Mouse (Mus musculus): Measurements from ENCODE around the gene Chrna5.
A peak's percentile ranks its signal among the peaks of the same experiment; 100 is the strongest.

Gene Chrna5

DNA sequence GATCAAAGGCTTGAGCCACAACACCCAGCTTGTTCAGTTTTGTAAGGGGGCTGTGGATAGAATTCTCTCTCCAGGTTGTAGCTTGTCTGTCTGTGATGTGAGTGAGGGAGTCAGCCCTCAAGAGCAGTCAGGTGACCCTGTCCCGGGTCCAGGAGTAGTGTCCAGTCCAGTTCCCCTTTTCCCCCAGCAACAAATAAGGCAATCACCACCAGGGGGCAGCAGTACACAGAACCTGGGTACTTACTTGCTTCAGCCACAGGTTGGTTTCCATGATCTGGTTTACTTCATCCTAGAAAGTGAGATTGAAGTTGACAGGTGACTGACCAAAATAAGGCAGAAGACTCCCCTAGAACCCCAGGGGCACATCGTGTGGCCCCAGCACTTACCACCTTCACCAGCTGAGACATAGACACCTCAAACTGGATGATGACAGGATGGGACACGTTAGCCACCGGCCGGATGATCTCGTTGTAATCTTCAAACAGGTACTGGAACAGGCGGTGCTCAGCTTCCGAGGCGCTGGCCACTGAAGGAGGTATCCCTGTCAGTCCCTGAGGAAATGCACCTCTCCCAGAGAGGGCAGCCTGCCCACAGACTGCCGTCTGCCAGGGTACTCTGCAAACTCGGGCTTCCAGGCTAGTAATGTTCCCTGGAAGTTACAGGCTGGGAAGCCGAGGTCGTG, 43.4 kb downstream of the Chrna5 start:
- DNase-seq: peak; percentile 95 to 98

DNA sequence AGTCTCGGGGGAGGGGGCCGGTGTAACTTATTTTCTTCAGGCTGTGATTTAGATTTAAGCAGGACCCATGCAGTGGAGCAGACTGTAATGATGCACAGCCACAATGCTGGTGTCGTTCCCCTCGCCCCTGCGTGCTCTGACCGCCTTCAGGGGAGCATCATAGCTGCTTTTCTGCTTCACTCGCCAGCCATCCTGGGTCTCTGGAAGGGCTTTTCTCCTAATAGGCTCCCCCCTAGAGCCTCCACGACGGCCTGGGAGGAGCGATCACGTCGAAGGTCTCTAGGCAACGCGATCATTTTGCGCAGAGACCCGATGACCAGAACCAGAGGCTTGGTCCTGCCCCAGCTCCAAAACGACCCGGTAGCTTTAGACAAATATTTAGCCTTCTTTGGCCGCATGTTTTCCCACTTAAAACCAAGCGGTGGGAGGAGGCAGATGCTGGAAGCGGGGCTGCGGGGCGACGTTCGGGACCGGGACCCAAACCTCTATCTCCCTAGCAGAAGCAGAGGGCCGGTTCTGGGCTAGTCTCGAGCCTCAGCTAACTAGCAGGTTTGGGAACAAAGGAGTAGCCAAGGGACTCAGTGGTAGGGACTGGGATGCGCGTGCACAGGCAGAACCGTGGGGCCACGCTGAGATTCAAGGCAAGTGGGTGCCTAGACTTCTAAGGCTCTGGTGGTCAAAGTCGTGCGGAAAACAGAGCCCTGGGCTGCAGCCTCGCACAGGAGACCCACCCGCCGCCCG, 45.0 kb downstream of the Chrna5 start:
- peak; percentile 43 to 46 for DNase-seq

DNA sequence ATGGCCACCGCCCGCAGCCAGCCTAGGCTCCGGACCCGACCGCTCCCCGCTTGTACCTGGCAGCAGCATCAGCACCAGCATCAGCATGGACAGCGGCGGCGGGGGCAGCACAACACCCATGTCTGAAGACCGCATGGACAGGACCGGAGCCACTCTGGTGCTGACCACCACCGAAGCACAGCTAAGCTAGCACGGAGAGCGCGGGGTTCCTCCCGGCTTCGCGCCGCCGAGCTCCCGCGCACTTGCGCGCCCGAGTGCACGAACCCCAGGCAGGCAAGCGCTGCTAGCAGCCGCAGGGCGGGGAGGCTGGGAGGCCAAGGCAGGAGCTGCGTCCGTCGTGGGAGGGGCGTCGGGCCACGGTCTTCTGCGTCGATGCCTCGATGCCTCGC, 45.6 kb downstream of the Chrna5 start, which contains the start of gene Chrna3:
TSS of gene Chrna3 (minus strand) at position 288 of the 389 bp plus-strand sequence.
- peak; percentile 70 to 76 for DNase-seq

DNA sequence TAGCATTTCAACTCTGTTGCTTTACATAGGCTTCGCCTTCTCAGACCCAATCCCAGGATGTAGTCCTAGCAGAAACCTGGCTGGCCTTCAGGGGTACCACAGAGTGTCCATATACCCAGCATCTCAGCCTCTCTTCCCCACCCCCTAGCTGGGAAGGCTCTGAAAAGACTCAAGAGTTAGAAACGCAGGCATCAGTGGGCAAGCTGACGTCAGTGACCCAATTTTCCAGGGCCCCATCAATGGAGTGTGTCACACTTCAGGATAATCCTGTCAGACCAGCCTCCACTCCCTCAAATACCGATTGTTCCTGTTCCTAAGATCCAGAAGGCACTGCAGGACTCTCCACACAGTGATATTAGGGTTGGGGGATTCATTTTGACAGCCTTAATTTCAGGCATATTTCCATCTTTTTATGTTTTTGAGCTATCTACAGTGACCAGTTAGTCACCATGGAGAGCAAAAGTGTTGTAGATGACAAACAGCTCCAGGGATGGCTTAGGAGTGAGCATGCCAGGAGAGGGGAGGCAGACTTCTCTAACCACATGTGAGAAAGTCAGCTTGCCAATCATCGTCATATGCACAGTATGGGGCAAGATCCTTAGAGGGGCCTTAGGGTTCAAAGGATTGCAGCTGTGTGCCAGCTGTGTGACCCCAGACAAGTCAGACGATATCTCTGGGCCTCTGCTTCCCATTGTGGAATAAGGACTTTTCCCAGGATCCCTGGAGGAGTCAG, 50.9 kb downstream of the Chrna5 start:
- DNase-seq: no peak

DNA sequence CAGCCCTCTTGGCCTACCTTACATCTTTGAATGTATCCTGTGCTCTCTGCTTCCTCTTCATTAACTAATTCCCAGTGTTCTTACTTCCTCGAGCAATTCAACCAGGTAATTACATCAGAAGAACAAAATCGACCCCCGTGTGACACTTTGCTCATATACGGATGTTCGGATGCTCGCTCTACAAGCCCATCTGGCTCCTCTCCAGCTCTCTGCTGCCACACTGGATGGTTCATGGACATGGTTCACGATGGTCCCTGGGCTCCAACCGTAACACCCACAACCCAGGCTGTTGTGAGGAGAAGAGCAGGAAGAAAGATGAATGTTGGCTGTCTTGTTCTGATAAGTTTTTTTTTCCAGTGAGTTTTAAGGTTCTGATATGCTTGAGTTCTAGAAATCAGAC, 58.3 kb downstream of the Chrna5 start:
- peak; percentile 53 to 55 for DNase-seq

DNA sequence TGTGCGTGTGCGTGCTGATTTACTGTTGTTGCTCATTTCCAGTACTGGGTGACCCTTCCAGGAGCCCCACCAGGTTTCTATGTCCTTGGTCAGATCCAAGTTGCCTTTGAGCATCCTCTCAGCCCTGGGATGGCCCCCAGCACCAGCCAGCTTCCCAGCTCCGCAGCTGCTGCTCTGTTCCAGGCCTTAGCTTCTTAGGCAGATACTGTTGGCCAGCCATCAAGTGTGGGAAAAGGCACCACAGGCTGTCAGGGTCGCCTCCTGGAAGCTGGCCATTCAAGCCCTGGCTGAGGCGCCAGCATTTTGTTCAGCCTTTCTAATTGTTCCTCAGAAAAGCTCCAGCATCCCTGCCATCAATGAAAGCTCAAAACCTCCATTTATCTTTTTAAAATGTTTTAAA, 59.3 kb downstream of the Chrna5 start:
- peak; percentile 89 to 94 for DNase-seq

DNA sequence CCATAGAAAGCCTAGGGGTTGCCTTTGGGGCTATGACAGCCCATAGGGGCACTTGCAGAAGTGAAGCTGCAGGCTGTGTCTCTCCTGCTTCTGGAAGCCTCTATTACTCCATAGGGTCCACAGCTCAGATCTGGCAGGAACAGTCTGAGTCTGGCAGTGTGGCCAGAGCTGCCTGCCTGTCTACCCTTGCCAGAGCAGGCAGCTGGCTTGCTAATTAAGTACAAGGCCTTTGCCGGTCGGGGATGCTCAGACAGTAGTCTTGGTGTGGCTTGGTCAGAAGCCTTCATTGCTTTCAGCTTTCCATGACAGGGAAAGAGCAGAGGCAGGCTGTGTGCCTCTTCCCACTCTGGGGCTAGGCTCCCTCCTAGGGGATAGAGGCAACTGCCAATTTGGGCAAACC, 60.7 kb downstream of the Chrna5 start:
- DNase-seq: peak; percentile 79 to 88

DNA sequence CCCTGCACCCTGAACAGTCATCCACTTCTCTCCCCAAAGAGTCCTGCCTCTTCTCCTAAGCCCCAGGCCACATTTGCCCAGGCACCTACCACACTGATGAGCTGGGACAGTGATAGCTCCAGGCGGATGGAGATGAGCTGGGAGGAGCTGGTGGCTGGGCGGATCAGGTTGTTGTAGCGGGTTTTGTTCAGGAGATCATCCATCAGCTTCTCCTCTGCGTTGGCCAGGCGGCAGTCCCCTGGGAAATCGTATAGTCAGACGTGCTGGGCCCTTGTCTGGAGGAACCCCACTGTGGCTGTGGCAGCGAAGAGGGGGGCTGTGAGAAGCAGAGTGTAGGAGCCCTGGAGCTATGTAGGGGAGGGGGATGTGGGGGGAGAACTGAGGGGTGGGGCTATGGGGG, 63.0 kb downstream of the Chrna5 start:
- DNase-seq: no peak

DNA sequence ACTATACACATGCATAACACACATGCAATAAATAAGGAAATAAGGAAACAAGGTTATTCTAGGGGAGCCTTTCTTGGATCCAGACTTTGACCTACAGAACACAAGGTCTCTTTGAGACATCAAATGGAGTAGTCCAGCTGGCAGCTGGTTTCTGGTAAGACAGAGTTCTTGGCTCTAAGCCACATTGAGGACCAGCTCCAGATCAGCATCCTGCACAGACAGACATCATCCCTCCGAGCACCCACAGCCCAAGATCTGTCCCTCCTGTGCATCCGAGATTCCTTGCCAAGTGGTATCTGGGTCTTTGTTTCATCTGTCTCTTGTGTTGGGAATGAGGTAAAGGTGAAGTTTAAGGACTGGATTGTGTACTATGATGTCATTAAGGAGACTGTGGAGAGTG, 64.3 kb downstream of the Chrna5 start:
- DNase-seq: peak; percentile 63

DNA sequence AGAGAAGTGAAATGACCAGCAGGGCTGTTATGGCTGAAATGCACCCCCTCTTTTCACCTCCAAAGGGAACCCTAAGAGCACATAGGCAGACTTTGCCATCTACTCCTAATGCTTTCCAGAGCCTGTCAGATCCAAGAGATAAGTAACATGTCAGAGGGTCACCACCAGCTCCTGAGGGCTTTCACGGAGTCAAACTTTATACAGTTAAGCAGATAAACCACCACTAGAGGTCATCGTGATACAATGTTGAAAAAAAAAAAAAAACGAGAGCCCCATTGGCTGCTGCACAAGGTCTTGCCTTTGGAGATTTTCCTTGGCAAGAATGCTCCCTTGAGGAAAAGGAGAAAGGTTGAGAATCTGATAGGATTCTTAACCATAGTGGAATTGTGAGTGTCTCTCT, 66.1 kb downstream of the Chrna5 start:
- DNase-seq: peak in 1 of 2 experiments; percentile 59

DNA sequence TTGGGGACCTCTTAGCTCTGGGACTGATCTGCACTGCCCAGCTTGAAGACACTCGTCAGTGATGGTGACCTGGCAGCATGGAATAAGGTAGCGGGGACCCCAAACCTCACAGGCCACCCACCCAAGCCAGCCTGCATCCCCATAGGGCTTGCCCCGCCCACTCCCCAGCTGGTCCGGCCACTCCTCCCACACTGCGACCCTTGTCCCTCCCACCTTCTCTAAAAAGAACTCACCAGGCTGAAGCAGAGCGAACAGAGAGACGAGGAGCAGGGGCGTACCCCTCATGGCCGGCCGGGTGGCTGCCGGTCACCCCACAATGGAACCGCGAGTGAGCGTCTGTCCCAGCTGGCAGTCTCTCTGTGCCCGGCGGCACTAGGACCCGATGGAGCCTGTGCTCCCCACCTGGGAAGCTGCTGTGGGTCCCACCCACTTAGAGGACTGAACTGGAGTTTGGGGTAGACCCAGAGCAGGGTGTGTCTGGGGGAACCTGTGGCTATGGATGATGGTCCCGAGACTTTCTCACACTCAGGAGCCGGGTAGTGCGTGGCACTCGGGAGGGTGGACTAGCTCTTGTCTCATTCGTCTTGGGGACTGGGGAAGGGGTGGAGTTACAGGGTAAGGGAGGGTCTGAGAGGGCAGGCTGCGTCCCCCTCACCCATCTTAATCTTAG, 67.7 kb downstream of the Chrna5 start, which contains the start of gene Chrnb4:
TSS of gene Chrnb4 (minus strand) at position 569 of the 670 bp plus-strand sequence.
- peak; percentile 26 to 38 for DNase-seq

DNA sequence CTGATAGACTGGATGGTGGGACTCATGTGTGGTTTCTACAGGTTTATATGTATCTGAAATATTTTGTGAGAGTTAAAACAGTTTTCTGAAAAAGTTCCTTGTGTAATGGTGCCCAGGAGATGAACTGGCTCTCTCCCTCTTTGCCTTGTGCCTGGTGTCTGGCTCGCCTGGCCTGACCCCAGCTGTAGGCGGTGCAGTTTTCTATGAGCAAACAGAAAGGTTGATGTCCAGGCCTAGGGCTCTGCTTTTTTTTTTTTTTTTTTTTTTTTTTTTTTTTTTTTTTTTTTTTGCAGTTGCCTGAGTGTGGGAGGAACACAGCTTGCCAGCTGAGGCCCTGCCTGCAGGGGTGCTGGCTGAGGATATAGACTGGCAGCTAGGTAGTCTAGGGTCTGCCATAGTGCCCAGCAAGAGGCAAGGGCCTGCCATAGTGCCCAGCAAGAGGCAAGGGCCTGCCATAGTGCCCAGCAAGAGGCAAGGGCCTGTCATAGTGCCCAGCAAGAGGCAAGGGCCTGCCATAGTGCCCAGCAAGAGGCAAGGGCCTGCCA, 74.8 kb downstream of the Chrna5 start:
- peak; percentile 44 to 80 for DNase-seq
